Mouse (Mus musculus): Measurements from ENCODE around the gene Kndc1.

DNA sequence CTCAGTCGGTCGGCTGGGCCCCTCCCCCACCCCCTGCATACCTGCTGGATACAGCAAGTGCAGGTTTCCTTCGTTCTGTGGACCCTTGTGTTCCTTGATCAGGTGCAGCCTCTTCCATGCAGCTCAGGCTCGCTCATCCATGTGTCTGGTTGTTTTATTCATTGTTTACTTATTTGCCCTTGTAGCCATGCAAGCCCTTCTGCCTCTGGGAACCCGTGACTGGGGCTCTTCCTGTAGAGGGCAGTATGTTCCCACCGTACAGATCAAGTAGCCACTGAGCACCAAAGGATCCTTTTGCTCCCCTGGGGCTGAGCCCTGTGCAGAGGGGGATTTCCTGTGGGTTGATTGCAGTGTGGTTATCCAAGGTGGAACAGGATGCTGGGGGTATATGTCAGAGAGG is 11.2 kb downstream of the Kndc1 start:
- TF ChIP-seq CTCF (IDR thresholded peaks at IDR 0.05; ENCODE audit: insufficient read depth, low read depth, low read length) (no peak), POLR2A (IDR thresholded peaks at IDR 0.05; ENCODE audit: insufficient read depth, low read depth, low read length) (no peak)

All from olfactory bulb, adult 2 months (tissue).